Mouse (Mus musculus) hindbrain, embryonic 14.5 days (tissue): ENCODE measurements around the gene Abcg1. TPM values are rescaled to one million over a fixed set of nuclear protein-coding genes. Genes with fewer than 3 reads are reported as not detected.

Experiments
- ATAC-seq: fragments of 200-750 bp; cut with Nextera tagmentation; 2 replicates; pipeline ENCODE4 v1.8.0; 2017; ENCODE audit warnings: moderate number of reproducible peaks, mild to moderate bottlenecking, moderate TSS enrichment, moderate library complexity; ENCODE audit not compliant: low FRiP score
- DNase-seq: peaks from one replicate; pipeline ENCODE4 v3.0.0-alpha.2; 2015; ENCODE audit warnings: low spot score
- H3K27ac ChIP-seq: fragments of 300-500 bp; sonication (generic); 2 replicates; pipeline ENCODE4 v1.5.1; 2014; ENCODE audit warnings: mild to moderate bottlenecking, moderate library complexity
- H3K27me3 ChIP-seq: fragments of 300-500 bp; sonication (generic); 2 replicates; pipeline ENCODE4 v1.6.1; 2014; ENCODE audit warnings: mild to moderate bottlenecking, low read length, mixed read lengths; ENCODE audit not compliant: control insufficient read depth, insufficient read depth
- H3K36me3 ChIP-seq: fragments of 300-500 bp; sonication (generic); replicated peaks from 2 replicates; pipeline ENCODE4 v1.6.1; 2014; ENCODE audit not compliant: control insufficient read depth, insufficient read depth
- H3K4me1 ChIP-seq: fragments of 300-500 bp; sonication (generic); replicated peaks from 2 replicates; pipeline ENCODE4 v1.6.1; 2014; ENCODE audit warnings: antibody characterized with exemption, low read length, mixed read lengths; ENCODE audit not compliant: control insufficient read depth, insufficient read depth
- H3K4me2 ChIP-seq: fragments of 300-500 bp; sonication (generic); replicated peaks from 2 replicates; pipeline ENCODE4 v1.6.1; 2014; ENCODE audit warnings: mild to moderate bottlenecking, moderate library complexity
- H3K4me3 ChIP-seq: fragments of 300-500 bp; sonication (generic); replicated peaks from 2 replicates; pipeline ENCODE4 v1.5.1; 2014; ENCODE audit warnings: mild to moderate bottlenecking, low read length
- H3K9ac ChIP-seq: fragments of 300-500 bp; sonication (generic); 2 replicates; pipeline ENCODE4 v1.6.1; 2014
- H3K9me3 ChIP-seq: fragments of 300-500 bp; sonication (generic); 2 replicates; pipeline ENCODE4 v1.6.1; 2016; ENCODE audit warnings: low read length; ENCODE audit not compliant: control insufficient read depth
- WGBS: fragments of 180-500 bp; shearing (Covaris S2); extraction: QIAGEN DNeasy Blood & Tissue Kit; methylation state at CpG from one replicate; pipeline ENCODE4 v1.1.7; 2014; 5-methylcytosine and 5-hydroxymethylcytosine counted together
- polyA plus RNA-seq: library from polyadenylated mRNA; unstranded; fragments of >200 nt; fragmentation: Nextera tagmentation; extraction: Ambion mirVana; gene quantifications from 2 replicates; pipeline ENCODE4 v1.2.1, GENCODE M21; 2014

The Abcg1 gene
- polyA plus RNA-seq, 1 experiment from 2014 or later: 21.1 TPM

DNA sequence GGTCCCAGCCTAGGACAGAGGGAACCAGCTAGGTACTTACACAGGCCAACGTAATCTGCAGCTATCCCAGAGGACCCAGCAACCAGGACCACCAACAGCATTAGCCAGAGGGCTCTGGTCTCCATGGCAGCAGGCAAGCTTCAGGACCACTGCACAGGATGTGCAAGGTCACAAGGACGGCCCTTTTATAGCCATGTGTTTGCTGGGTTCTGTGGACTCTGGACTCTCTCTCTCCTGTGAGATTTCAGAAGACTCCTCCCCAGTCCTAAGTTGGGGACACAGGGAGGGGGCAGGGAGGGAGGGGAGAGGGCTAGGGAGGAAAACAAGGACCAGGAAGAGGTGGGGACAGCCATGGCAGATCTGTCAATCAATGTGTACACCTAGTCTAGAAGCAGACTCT is 72.0 kb downstream of the Abcg1 start, which contains the start of gene Tff3:
Gene Tff3, minus strand, starts transcription at position 195 of the 400 bp plus-strand sequence.
- DNase-seq: no peak
- ATAC-seq: no peak
- H3K27ac ChIP-seq: no peak within 1 kb of the TSS
- no peak within 1 kb of the TSS for H3K9ac ChIP-seq
- no peaks in the 10 kb centered on the region for H3K27me3 ChIP-seq
- H3K36me3 ChIP-seq: no peaks in the 10 kb centered on the region
- no peak within 1 kb of the TSS for H3K4me2 ChIP-seq
- H3K4me1 ChIP-seq: no peaks in the 10 kb centered on the region
- WGBS: 17% methylated on average over 2 of the region's 2 CpGs
- no peak within 1 kb of the TSS for H3K4me3 ChIP-seq
- H3K9me3 ChIP-seq: no peaks in the 10 kb centered on the region

DNA sequence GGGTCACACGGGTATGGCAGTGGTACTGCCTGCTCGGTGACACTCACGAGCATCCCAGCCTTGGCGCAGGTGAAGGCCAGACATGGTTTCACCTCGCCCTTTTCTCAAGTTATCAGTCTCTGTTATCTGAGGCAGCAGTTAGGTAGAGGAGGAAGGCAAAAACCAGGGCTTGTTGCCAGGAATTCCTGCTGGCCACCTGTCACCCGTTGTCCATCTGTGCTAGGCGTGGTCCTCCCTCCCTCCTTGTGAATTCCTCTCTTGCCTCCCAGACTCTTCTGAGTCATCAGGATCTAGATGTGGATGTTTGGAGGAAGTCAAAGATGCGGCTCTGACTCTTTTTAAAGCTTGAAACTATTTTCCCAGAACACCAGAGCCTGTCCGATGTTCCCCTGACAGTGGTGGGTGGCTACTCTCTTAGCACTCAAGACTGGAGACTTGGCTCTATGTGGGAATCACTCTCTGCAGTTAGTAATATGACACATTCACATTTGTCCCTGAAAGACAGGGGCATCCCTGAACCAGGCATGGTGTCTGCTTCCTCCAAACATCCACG is 73.9 kb downstream of the Abcg1 start:
- Histone ChIP-seq H3K27me3 (no peaks in the 10 kb centered on the region), H3K4me1 (no peaks in the 10 kb centered on the region), H3K4me2 (no peak overlapping the region), H3K27ac (no peak overlapping the region), H3K4me3 (no peak overlapping the region), H3K36me3 (no peaks in the 10 kb centered on the region), H3K9me3 (no peaks in the 10 kb centered on the region), H3K9ac (no peak overlapping the region)
- no peak for DNase-seq
- 84% methylated on average over 10 of the region's 10 CpGs for WGBS
- ATAC-seq: no peak

DNA sequence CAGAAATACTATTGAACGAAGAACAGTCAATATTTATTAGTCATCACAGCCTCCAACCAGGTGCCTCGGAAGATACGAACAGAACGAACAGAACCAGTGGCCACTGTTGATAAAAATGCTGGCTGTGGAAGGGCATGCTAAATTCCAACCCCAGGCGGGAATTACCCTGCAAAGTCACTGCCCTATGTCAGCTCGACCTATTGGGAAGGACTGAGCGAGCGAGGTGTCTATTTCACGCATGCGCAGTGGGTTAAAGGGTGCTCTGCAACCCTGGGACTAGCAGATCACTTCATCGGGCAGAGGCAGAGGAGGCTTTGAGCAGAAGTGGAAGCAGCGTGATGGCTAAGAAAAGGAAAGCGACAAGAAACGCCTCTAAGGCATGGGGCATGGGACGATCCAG is 76.3 kb downstream of the Abcg1 start:
- Histone ChIP-seq H3K27me3 (no peaks in the 10 kb centered on the region), H3K4me3 (no peak overlapping the region), H3K27ac (no peak overlapping the region), H3K4me1 (no peaks in the 10 kb centered on the region), H3K9me3 (no peaks in the 10 kb centered on the region), H3K4me2 (no peak overlapping the region), H3K9ac (no peak overlapping the region), H3K36me3 (no peaks in the 10 kb centered on the region)
- 84% methylated on average over 15 of the region's 15 CpGs for whole genome bisulfite sequencing
- DNase-seq (no peak), ATAC-seq (no peak)

DNA sequence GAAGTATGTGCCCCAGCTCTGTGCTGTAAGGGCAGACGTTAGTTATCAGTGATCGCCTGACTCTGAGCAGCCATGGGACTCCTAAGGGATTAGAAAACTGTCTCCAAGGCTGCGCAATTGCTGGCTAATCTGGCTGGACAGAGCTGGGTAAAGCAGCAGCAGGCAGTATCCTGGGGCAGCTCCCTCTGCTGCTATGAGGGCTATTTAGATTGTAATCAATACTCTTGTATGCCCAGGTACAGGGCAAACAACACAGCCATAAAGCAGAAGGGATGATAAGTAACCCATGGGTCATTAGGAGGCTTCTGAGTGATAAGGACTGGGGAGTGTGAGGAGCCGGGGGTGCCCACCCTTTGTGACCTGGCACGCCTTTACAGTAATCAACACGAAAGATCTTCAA is 77.4 kb downstream of the Abcg1 start:
- no peak overlapping the region for H3K4me3 ChIP-seq
- no peak overlapping the region for H3K27ac ChIP-seq
- 78% methylated on average over 6 of the region's 6 CpGs for WGBS
- no peak for DNase-seq
- no peaks in the 10 kb centered on the region for H3K27me3 ChIP-seq
- no peaks in the 10 kb centered on the region for H3K4me1 ChIP-seq
- no peak for ATAC-seq
- no peak overlapping the region for H3K4me2 ChIP-seq
- H3K9ac ChIP-seq: no peak overlapping the region
- H3K36me3 ChIP-seq: no peaks in the 10 kb centered on the region
- H3K9me3 ChIP-seq: no peaks in the 10 kb centered on the region

DNA sequence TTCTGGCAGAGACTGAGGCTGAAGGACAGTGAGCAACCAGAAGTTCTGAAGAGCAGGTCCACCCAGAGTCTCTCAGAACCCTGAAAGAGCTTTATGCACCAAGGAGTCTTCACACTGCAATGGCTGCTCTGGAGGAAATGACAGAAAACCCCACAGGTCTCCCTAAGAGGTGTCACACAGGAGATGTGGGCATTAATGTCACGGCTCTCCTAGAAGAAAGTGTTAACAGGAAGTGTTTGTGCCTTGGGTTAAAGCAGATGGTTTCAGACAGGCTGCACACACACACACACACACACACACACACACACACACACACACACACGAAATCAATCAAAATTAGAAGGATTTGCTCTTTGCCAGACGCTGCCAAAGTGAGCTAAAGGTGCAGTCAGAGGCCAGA is 78.8 kb downstream of the Abcg1 start:
- H3K9me3 ChIP-seq: no peaks in the 10 kb centered on the region
- no peak overlapping the region for H3K9ac ChIP-seq
- H3K27me3 ChIP-seq: no peaks in the 10 kb centered on the region
- no peaks in the 10 kb centered on the region for H3K4me1 ChIP-seq
- no peak for DNase-seq
- no peak overlapping the region for H3K4me2 ChIP-seq
- no peak for ATAC-seq
- H3K4me3 ChIP-seq: no peak overlapping the region
- H3K27ac ChIP-seq: no peak overlapping the region
- WGBS: 60% methylated on average over 3 of the region's 3 CpGs
- H3K36me3 ChIP-seq: no peaks in the 10 kb centered on the region

DNA sequence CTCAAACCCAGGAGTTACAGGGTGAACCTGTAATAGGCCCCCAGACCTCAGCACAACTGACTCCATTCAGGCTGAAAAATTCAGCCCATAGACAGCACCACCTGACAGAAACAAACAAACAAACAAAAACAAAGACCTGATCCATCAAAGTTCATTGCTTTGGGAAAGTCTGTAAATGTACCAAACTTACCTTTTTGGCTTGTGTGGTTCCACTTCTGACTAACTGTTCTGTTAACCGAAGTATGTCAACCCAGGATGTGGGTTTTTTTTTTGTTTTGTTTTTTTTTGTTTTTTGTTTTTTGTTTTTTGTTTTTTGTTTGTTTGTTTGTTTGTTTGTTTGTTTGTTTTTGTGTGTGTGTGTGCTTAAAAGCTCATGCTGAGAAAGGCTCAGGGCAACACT is 79.3 kb downstream of the Abcg1 start:
- Histone ChIP-seq H3K36me3 (no peaks in the 10 kb centered on the region), H3K9ac (no peak overlapping the region), H3K4me3 (no peak overlapping the region), H3K27ac (no peak overlapping the region), H3K4me2 (no peak overlapping the region), H3K4me1 (no peaks in the 10 kb centered on the region), H3K27me3 (no peaks in the 10 kb centered on the region), H3K9me3 (no peaks in the 10 kb centered on the region)
- DNase-seq (no peak), ATAC-seq (no peak)
- 89% methylated on average over 1 of the region's 1 CpGs for WGBS

DNA sequence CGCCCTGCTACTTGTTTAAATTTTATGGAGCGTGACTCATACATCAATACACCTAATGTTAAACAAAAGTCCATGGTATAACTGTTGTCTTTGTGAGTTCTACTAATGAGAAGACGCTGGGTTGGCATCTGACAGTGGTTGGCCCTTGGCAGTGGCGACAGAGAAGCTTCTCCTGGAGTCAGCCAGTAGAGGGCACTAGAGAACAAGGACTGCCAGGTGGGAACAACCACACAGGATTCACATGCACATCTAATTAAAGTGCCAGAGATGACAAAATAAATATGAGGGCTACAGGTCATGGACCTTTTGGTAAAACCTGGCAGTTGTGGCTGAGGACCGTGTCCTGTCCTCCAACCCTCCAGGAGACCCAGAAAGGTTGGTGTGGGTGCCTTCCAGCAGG is 80.9 kb downstream of the Abcg1 start:
- Histone ChIP-seq H3K9ac (no peak overlapping the region), H3K9me3 (no peaks in the 10 kb centered on the region), H3K4me3 (no peak overlapping the region), H3K27ac (no peak overlapping the region), H3K27me3 (no peaks in the 10 kb centered on the region), H3K36me3 (no peaks in the 10 kb centered on the region), H3K4me2 (no peak overlapping the region), H3K4me1 (no peaks in the 10 kb centered on the region)
- DNase-seq (peak; percentile 87), ATAC-seq (no peak)
- 19% methylated on average over 5 of the region's 5 CpGs for WGBS

DNA sequence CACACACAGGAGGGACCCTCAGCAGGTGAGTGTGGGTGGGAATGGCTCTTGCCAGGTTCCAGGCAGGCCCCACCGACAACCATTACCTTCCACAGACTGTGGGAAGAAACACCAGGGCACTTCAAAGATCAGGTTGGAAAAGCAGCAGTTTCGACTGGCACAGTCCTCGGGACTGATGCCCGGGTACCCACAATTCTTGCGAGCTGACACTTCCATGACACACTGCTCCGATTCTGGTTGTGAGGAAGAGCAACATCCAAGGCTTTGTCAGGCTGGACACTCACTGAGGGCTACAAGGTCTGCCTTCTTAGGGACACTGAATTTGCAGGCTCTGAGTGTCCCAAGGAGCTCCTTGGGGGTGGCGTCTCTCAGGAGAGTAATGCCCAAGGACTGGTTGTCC is 84.6 kb downstream of the Abcg1 start:
- no peak overlapping the region for H3K4me3 ChIP-seq
- no peaks in the 10 kb centered on the region for H3K9me3 ChIP-seq
- ATAC-seq (no peak), DNase-seq (no peak)
- H3K36me3 ChIP-seq: no peaks in the 10 kb centered on the region
- no peak overlapping the region for H3K4me2 ChIP-seq
- H3K4me1 ChIP-seq: no peaks in the 10 kb centered on the region
- no peak overlapping the region for H3K9ac ChIP-seq
- no peak overlapping the region for H3K27ac ChIP-seq
- WGBS: 95% methylated on average over 7 of the region's 7 CpGs
- H3K27me3 ChIP-seq: no peaks in the 10 kb centered on the region

DNA sequence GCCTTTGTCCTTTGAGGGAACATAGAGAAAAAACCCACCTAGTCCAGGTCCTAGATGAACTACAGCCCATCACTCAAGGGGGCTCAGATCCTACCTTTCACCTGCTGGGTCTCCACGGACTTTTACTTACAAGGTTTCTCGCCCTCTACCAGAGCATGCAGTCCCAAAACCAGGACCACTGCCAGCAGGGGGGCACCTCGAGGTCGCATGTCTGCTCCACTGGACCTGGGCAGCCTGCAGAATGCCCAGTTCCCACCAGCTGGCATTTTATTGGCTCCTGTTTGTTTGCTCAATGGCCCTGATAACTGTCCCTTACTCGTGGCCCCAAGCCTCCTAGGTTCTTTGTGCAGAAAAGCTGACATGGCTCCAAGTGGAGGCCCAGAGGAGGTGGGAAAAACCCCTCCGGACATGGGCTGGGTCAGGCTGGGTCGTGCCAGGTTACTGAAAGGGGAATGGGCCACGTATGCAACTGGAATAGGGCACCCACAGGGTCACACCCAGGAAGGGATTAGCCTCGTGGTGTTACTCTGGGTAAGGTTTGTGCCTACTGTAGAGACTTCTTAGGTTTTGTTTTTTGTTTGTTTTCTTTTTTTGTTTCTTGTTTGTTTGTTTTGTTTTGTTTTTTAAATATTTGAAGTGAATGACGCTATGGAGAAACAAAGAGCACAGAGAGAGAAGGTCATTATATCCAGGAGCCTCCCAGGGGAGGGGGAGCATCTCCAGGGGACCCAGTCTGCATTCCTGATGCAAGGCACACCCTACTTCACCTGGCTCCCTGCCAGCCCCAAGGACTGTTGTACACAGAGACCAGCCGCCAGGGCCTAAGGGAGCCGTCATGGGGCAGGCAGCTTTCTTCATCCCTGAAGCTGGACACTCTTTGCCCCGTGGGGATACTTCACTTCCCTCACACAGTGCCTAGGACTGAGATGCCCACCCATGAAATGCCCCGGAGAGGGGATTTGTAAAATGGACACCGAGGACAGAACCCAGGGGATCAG is 86.9 kb downstream of the Abcg1 start, which contains the start of gene Tff2:
Gene Tff2, minus strand, starts transcription at position 243 of the 998 bp plus-strand sequence.
- H3K9me3 ChIP-seq: 0 out of 2 replicates have a peak, but pooled peaks cover 5% of the 10 kb centered on the region
- DNase-seq (no peak), ATAC-seq (no peak)

More for the DNA sequence above, 86.9 kb downstream of the Abcg1 start, which contains the start of gene Tff2:
- Histone ChIP-seq H3K4me1 (no peaks in the 10 kb centered on the region), H3K36me3 (no peaks in the 10 kb centered on the region), H3K4me2 (no peak within 1 kb of the TSS), H3K27ac (no peak within 1 kb of the TSS), H3K27me3 (no peaks in the 10 kb centered on the region), H3K4me3 (no peak within 1 kb of the TSS), H3K9ac (no peak within 1 kb of the TSS)
- 63% methylated on average over 15 of the region's 15 CpGs for WGBS
